Mouse (Mus musculus): ENCODE measurements around the gene Gm20479.

Gene Gm20479

DNA sequence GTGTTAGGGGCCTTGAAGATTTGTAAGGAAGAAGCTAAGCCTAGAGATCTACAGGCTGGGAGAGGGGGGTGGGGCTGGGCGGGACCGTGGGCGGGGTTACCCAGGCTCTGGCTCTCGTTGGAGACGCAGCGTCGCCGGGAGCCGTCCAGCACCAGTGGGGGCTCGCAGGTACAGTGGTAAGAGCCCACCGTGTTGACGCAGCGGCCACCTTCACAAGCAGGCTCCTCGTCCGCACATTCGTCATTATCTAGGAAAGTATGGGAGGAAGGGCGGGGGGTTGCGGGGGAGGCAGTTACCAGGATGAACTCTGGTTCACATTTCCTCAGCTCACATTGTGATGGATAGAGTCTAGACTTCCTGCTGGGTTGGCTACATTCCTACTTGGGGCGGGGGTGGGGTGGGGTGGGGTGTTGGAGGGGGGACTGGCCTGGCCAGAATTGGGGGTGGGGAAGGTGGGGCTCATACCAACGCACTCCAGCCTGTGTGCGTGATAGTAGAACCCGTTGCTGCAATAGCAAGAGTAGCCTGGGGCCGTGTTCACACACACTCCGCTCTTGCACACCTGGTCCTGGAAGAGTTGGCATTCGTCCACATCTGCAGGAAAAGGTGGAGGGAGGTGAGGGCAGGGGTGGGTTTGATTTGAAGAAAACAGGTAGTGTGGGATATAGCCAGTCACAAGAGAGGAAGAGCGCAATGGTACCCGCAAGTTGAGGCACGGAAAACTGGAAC is 48.2 kb downstream of the Gm20479 start:
- no peak for DNase-seq

DNA sequence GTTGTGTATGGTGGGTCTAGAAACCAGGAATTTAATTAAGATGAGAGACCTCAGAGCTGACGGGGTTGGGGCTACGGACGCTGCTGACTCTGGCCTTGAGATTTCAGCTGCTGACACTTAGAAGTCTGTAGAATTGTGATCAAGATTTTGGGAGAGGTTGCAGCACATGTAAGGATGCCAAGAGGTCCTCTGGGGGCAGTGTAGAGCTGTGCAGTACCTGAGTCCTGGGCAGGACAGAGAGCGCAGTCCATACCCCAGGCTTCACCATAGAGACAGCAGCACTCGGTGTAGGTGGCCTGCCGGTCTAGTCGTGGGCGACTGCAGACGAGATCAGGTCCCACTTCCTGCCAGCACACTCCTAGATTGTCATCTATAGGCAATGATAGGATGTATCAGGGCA is 49.7 kb downstream of the Gm20479 start:
- no peak for DNase-seq

DNA sequence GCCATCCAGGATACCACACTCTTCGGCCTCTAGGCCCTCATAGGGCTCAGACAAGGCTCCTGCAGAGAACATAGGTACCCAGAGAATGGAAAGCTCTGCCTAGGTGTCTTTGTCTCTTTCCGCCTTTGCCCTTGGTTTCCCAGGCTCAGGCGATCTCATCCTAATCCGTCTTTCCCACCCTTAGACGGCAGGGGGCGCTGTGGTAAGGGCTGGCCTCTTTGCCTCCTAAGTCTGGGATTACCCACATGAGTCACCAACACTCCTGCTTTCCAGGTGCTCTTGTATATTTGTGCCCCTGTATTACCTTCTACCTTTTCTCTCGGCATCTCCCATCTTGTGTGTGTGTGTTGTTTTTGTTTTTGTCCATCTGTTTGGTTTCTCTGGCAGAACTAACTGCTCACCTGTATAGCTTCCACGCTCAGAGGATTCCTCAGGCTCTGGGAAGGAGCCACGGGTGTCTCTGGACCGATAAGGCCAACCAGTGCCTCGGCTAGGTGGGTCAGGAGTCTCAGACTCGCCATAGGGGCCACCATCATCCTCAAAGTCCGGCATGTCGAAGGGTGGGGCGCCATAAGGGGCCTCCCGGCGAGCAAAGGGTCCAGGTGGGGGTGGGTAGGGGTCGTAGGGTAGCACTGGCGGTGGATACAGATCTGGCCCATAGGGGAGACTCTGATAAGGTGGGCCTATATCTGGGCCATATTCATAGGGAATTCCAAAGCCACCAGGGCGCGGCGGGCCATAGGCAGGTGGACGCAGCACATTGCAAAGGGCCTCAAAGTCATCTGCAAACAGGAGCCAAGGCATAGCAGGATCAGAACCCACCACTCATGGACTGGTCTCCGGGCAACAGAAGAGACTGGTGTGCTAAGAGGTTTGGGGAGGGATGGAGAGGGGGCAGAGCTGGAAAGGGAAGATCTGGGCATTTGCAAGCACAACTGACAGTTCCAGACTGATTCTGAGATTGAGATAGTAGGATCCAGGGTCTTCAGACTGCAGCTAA is 50.8 kb downstream of the Gm20479 start:
- DNase-seq: no peak

DNA sequence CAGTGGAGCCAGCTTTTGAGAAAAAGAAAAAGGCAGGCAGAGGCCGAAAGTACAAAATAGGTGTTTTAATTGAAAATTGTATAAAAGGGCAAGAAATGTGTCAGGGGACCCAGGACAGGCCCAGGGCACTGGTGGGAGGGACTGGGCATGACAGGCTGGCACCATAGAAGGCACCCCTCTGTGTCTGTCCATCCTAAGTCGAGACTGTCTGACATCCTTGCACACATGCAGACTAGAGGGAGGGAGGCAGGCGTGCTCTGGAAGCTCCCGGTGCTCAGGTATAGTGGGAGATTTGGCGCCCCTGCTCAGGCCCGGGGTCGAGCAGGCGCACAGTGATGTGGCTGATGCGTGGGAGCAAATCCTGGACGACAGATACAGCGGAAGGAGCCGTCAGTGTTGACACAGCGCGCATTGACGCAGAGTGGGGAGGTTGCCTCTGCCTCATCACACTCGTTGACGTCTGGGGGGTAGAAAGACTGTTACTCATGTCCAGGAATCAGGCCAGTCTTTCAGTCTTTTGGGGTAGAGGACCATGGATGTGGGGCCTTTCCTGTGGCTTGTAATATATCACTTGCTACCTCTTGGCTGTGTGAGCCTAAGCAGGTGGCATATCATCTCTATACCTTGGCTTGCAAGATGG is 52.0 kb downstream of the Gm20479 start:
- no peak for DNase-seq

Measured in lung, adult 18-20 months (tissue).